Mouse (Mus musculus): ENCODE measurements at regions not wholly inside any gene's neighbourhood (a gene's known extent, or its start where the extent isn't known, plus 50 kb on each side); places are given as distances from the start of the nearest gene placed in this dataset.

DNA sequence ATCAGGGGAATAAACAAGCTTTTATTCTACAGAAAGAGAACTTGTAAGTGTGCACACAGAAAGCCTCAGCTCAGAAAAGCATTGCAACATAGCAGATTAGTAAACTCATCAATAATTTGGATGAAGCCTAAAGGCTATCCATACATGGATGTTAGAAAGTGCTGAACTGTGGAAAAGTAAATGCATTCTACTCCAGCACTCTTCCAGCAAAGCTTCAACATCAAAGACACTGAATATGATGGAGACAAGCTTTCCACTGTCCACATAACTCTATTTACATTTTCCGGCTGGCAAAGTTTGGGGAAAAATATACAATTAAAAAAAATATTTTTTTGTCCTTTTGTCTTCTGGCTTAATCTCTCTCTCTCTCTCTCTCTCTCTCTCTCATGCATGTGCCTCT is 69.7 kb downstream of the Slitrk6 start:
- in situ Hi-C loops (cut with MboI, MseI): no loop called here

GRCm38 (mm10) chr14:110679741-110680140 is 75.2 kb downstream of the Slitrk6 start:
- in situ Hi-C loops (cut with MboI, MseI): no loop called here

DNA sequence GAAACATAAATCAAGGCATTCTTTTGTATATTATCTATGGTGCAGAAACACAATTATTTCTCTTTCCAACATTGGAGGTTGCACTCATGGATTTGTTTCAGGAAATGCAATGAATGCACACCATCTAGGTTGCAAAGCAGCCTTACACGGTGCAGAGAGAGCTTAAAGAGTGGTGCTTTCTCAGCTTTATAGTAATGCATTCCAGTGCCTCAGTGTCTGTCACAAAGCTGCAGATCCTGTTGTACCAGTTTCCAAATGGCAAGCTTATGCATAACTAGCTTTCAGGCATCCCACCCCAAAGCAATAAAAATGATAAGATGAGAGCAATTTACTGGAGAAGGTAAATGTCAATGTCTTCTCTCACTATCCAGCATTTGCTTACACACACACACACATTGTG is 89.2 kb downstream of the Slitrk6 start:
- in situ Hi-C loops (cut with MboI, MseI): no loop called here

DNA sequence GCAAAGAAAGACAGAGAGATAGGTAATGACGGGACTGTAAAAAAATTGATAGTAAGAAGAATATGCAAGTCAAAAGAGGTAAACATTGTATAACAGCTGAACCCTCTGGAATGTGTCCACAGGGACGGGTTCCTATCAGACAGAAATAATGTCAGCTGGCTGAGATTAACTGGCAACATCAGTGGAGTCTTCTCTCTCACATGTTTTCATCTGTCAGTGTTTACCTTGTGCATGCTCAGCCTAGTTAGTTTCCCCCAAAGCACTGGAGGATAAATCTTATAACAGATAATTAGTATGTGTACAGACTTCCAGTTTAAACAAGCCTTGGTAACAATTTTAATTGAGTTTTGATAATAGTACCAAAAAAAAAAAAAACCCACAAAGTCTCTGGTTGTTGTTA is 91.7 kb downstream of the Slitrk6 start:
- in situ Hi-C loops (cut with MboI, MseI): no loop called here

DNA sequence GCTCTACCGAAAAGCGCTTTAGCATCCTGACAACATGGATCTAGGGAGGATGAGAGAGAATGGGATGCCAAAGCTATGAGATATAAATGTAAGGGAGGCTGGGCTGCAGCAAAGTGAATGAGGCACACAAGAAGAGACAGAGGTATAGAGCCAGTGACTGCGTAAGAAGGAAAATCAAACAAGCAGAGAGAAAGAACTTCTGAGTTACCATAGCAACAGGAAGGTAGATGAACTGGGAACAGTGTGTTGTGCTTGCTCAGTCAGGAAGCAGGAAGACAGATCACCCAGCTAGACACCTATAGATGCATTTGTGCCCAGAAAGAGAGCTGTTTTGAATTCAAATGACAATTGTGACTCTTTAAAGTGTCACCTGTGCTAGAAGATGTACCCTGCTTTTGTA is 120.8 kb downstream of the Slitrk6 start:
- in situ Hi-C loops (cut with MboI, MseI): no loop called here

DNA sequence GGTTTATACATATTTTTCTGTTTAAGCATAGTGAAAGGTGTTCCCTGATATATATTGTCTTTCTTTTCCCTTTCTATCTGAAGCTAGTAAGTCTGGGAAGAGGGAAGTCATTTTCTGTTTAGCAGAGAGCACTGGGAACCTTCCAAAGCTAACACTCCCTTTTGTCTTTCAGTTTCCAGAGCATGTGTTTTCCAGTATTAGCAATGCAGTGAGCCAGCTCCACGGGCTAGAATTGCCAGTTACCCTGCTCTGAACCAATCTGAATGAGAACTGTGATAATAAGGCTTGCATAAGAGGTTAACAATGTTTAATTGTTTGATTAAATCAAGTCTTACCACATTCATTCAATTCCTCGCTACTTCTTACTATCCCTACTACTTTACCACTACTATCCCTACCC is 131.2 kb downstream of the Slitrk6 start:
- in situ Hi-C loops (cut with MboI, MseI): no loop called here

GRCm38 (mm10) chr14:110618496-110618920 is 136.4 kb downstream of the Slitrk6 start:
- in situ Hi-C loops (cut with MboI, MseI): no loop called here

- in situ Hi-C loops (cut with MboI, MseI): no loop called here
Observed at GRCm38 (mm10) chr14:110616447-110616846, 138.5 kb downstream of the Slitrk6 start.

DNA sequence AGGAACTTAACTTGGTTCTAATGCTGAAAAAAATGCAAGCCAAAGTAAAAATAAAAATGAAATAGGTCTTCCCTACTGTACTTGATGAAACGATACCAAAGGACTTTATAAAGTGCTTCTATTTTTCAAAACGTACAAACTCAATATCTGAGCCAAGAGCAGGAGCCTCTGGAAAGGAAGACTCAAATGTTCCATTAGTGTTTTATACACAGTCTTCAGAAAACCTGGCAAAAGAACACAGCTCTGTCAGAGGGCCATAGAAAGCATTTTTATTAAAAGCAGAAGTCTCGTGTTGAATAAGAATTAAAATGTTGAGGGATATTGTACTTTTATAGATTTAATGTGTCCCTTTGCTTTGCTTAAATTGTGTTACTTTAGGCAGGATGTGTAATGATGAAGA is 174.6 kb downstream of the Slitrk6 start:
- in situ Hi-C loops (cut with MboI, MseI): no loop called here

- in situ Hi-C loops (cut with MboI, MseI): loop anchor here in 1 of 2 experiments (10.0 kb wide), 1 partner anchor 1204 kb away; no protein-coding TSS in a partner anchor
Observed at GRCm38 (mm10) chr14:110570717-110571116, 184.2 kb downstream of the Slitrk6 start.

DNA sequence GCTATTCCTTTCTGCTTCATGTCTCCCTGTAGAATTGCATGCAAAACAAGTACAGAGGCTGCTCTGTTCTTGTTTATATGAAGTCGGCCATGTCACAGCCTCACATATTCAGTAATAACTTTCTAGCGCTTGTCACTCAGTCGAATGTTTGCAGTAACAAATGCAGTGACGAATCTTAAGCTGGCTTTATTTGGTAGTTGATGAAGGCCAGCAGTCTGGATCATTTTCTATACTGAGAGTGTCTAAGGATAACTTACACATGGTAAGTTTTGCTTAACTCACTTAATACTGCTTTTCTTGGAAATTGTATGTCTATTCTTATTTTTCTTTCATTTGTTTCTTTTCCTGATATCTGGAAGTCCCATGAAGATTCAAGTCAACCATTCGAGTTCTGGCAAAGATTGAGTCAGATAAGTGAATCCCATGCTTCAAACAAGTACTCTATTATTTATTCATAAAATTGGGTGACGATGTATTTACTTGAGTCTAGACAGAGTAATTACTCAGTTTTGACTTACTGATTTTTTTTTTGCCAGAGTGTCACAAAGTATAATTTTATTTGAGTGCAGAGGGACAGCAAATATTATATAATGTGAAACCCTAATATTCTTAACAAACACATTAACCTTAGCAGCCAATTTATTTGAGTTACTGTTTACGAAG is 189.0 kb downstream of the Slitrk6 start:
- in situ Hi-C loops (cut with MboI, MseI): no loop called here

GRCm38 (mm10) chr14:110564621-110565020 is 190.3 kb downstream of the Slitrk6 start:
- in situ Hi-C loops (cut with MboI, MseI): no loop called here

DNA sequence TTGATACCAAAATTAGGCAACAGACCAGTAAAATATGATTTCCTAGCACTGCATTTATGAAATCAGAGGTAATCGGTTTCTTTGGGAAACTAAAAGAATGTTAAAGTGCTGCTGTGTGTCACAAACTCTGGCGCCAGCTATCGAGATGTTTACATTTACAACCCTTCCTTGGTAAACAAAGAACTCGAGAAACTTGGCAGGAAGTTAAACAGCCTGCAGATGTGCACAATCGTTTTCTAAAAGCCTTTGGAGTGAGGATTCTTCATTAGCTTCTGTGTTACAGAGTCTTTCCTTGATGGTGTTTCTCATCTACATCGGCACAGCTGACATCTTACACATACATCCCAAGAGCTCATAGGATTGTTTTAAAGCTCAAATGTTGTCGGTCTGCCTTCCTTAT is 209.7 kb downstream of the Slitrk6 start:
- in situ Hi-C loops (cut with MboI, MseI): loop anchor here in 1 of 2 experiments (10.0 kb wide), 1 partner anchor 1050 kb away; no protein-coding TSS in a partner anchor

DNA sequence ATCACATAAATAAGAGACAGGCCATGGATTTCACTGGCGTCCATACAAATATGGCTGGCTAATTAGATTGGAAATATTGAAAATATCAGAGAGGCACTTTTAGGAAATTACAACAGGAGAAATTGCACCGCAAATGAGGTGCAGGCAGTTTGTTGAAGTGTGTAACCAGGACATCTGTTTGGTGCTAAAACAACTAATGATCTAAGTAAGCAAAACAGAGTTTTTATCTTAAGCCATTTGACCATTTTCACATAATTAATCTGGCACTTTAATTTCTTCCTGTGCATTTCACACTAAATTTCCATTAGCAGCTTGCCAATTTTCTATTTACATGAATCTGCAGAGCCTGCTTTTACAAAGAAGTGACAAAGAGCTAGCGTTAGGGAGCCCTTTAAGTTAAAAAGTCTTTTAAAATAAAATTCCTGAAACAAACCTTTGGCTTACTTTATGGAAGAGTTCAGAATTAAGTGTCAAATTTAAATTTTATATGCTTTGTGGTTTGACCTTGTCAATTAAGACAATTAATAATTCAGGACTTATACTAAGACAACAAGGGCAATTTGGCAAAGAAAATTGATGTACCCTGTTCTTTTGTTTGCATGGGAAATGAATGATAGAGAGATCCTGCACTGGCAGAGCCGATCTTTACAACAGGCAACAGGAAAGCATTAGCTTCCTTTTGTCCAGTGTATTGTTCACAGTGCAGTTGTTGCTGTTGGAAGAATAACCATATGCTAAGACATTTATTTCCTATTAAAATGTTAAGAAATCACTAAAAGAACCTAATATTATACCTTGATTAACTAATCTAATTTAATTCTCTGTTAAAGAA is 211.4 kb downstream of the Slitrk6 start:
- in situ Hi-C loops (cut with MboI, MseI): loop anchor here in 1 of 2 experiments (10.0 kb wide), 1 partner anchor 1049 kb away; no protein-coding TSS in a partner anchor

- in situ Hi-C loops (cut with MboI, MseI): no loop called here
Observed at GRCm38 (mm10) chr14:110527306-110527705, 227.6 kb downstream of the Slitrk6 start.

DNA sequence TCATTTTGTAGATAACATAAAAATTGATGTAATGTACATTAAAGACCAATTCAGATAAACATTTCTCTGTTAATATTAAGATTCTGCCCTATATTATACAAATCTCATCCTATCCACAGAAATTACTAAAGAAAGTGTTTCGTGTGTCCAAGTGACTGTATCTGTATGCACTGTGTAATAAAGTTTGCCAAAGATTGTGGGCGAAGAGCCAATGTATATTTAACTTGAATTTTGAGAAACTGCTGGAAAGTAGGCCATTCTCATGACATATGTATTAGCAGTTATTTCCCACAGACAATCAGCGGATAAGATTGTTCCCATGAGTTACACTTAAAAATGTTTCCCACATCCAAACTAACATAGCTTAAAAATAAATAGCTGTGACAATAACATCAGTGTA is 269.9 kb downstream of the Slitrk6 start:
- in situ Hi-C loops (cut with MboI, MseI): no loop called here

GRCm38 (mm10) chr14:110472743-110473142 is 282.2 kb downstream of the Slitrk6 start:
- in situ Hi-C loops (cut with MboI, MseI): no loop called here

DNA sequence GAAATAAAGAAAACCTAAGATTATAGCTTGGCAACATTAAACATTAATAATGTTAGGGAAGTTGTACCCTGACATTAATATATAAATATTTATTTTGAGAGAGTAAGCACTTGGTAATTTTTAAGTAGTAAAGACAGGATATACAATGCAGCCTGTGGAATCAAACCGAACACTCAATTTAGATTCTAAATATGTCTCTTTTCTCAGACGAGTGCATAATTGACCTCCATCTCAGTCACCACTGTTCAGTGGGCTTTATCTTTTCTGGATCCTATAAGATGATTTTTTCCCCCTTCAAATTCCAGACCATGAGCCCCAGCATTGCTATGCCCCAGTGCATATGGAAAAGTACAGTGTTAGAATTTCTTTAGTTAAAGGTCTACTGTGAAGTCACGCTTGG is 282.8 kb downstream of the Slitrk6 start:
- in situ Hi-C loops (cut with MboI, MseI): no loop called here

DNA sequence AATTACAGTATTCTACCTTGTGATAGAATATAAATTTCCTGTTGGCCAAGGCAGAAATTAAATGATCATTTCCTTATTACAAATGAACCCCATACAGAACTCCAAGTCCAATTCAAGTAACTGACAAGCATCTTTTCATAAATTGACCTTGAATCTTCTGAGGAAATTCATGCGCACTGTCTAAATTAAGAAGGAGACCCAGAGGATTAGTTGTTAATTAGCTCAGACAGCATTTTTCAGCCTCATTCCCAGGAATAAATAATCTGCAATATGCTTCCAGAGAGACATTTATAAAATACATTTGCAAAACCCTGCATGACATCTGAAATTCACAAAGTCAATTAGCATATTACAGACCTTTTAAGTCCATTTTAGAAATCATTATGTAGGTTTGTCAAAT is 284.2 kb downstream of the Slitrk6 start:
- in situ Hi-C loops (cut with MboI, MseI): no loop called here

- in situ Hi-C loops (cut with MboI, MseI): no loop called here
Observed at GRCm38 (mm10) chr14:110468457-110469311, 286.3 kb downstream of the Slitrk6 start.
